Mouse (Mus musculus) heart, embryonic 12.5 days (tissue): ENCODE data around the gene Hspg2. TPM values are rescaled to one million over a fixed set of nuclear protein-coding genes. Genes with fewer than 3 reads are reported as not detected.
"Not testable (repeated sequence)": the region's sequence is repeated elsewhere in the genome, so short reads cannot be mapped to it uniquely, and the experiment has no call there.

Experiments
- ATAC-seq: fragments of 200-750 bp; cut with Nextera tagmentation; 2 replicates; pipeline ENCODE4 v1.8.0; 2017; ENCODE audit warnings: moderate TSS enrichment, moderate library complexity; ENCODE audit not compliant: insufficient number of reproducible peaks, low FRiP score
- H3K27ac ChIP-seq: fragments of 300-500 bp; sonication (generic); 2 replicates; pipeline ENCODE4 v1.5.1; 2016; ENCODE audit warnings: mild to moderate bottlenecking, moderate library complexity; ENCODE audit not compliant: poor library complexity, severe bottlenecking
- H3K27me3 ChIP-seq: fragments of 300-500 bp; sonication (generic); replicated peaks from 2 replicates; pipeline ENCODE4 v1.6.1; 2016; ENCODE audit warnings: mild to moderate bottlenecking, moderate library complexity
- H3K36me3 ChIP-seq: fragments of 300-500 bp; sonication (generic); 2 replicates; pipeline ENCODE4 v1.6.1; 2016; ENCODE audit warnings: mild to moderate bottlenecking, moderate library complexity
- H3K4me1 ChIP-seq: fragments of 300-500 bp; sonication (generic); replicated peaks from 2 replicates; pipeline ENCODE4 v1.6.1; 2016; ENCODE audit warnings: mild to moderate bottlenecking
- H3K4me2 ChIP-seq: fragments of 300-500 bp; sonication (generic); 2 replicates; pipeline ENCODE4 v1.6.1; 2016; ENCODE audit warnings: mild to moderate bottlenecking, moderate library complexity
- H3K4me3 ChIP-seq: fragments of 300-500 bp; sonication (generic); 2 replicates; pipeline ENCODE4 v1.5.1; 2016; ENCODE audit warnings: mild to moderate bottlenecking
- H3K9ac ChIP-seq: fragments of 300-500 bp; sonication (generic); 2 replicates; pipeline ENCODE4 v1.6.1; 2016; ENCODE audit warnings: mild to moderate bottlenecking, moderate library complexity
- H3K9me3 ChIP-seq: fragments of 300-500 bp; sonication (generic); replicated peaks from 2 replicates; pipeline ENCODE4 v1.6.1; 2016; ENCODE audit warnings: mild to moderate bottlenecking, moderate library complexity
- WGBS: fragments of 180-500 bp; shearing (Covaris S2); methylation state at CpG from one replicate; pipeline ENCODE4 v1.1.7; 2016; 5-methylcytosine and 5-hydroxymethylcytosine counted together
- polyA plus RNA-seq: library from polyadenylated mRNA; unstranded; fragments of >200 nt; fragmentation: Nextera tagmentation; extraction: Ambion mirVana; gene quantifications from 2 replicates; pipeline ENCODE4 v1.2.1, GENCODE M21; 2016

The Hspg2 gene
- polyA plus RNA-seq, 1 experiment from 2014 or later, result 51.8 TPM

DNA sequence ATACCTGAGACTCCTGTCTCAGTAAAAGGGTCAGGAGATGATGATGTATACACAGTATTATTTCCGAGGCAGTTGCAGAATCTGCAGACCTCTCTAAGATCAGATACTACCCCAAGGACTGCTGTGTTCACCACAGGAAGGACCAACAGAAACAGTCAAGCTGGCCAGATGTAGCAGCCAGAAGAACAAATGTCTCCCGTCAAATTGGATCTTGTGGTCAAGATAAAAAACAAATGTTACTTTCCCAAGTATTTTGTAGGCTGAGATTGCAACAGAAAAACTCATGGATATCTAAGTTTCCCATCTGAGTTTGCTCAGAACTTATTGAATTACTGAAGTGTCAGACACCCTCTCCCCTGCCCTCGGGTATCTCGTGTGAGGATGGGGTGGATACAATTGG lies 111.2 kb downstream of the Hspg2 start:
- H3K4me1 ChIP-seq, result 0 out of 2 replicates have a peak, but pooled peaks cover 5% of the 10 kb centered on the region
- no peaks in the 10 kb centered on the region for H3K9me3 ChIP-seq
- no peak overlapping the region for H3K27ac ChIP-seq
- peaks cover 22% of the 10 kb centered on the region for H3K27me3 ChIP-seq
- no peak overlapping the region for H3K4me3 ChIP-seq
- WGBS, result 32% methylated on average over 4 of the region's 4 CpGs
- H3K9ac ChIP-seq, result no peak overlapping the region
- ATAC-seq, result no peak
- H3K4me2 ChIP-seq, result no peak overlapping the region
- no peaks in the 10 kb centered on the region for H3K36me3 ChIP-seq

DNA sequence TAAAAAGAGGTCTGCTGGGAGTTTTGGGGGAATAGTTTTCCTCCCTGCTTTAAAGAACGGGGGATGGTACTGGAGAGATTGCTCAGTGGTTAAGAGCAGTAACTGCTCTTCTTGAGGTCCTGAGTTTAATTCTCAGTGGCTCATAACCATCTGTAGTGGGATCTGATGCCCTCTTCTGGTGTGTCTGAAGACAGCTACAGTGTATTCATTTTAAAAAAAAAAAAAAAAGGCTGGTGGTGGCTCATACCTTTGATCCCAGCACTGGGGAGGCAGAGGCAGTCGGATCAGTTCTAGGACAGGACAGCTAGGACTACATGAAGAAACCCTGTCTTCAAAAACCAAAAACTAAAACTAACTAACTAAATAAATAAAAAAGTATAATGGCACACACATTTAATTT lies 111.7 kb downstream of the Hspg2 start:
- no peak overlapping the region for H3K4me2 ChIP-seq
- no peak overlapping the region for H3K27ac ChIP-seq
- H3K4me1 ChIP-seq, result 0 out of 2 replicates have a peak, but pooled peaks cover 5% of the 10 kb centered on the region
- WGBS, result 62% methylated on average over 2 of the region's 2 CpGs
- no peaks in the 10 kb centered on the region for H3K9me3 ChIP-seq
- no peak overlapping the region for H3K9ac ChIP-seq
- no peaks in the 10 kb centered on the region for H3K36me3 ChIP-seq
- H3K4me3 ChIP-seq, result no peak overlapping the region
- no peak for ATAC-seq
- H3K27me3 ChIP-seq, result peaks cover 22% of the 10 kb centered on the region

DNA sequence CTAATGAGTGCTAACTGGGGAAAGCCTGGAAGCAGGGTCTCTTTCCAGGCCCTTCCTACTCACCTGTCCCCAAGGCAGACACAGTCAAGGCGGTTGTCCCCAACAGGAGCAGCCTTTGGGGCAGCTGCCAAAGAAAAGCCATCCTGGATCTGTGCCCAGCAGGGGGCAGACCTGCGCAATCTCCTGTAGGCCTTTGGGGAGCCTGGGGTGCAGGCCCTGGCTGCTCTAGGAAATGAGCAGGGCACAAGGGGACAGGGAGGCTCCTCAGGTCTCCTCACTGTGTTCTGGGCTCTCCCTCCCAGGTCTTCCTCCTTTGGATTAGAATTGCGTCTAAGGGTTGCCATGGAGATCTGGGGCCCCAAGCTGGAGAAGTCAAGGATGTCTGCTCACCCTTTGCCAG lies 113.2 kb downstream of the Hspg2 start:
- Histone ChIP-seq H3K9me3 (no peaks in the 10 kb centered on the region), H3K4me3 (no peak overlapping the region), H3K36me3 (no peaks in the 10 kb centered on the region), H3K27me3 (peaks cover 25% of the 10 kb centered on the region), H3K4me2 (no peak overlapping the region), H3K9ac (no peak overlapping the region), H3K4me1 (0 out of 2 replicates have a peak, but pooled peaks cover 5% of the 10 kb centered on the region), H3K27ac (no peak overlapping the region)
- no peak; the same call in 1 of the 2 replicates for ATAC-seq
- 38% methylated on average over 3 of the region's 3 CpGs for WGBS

DNA sequence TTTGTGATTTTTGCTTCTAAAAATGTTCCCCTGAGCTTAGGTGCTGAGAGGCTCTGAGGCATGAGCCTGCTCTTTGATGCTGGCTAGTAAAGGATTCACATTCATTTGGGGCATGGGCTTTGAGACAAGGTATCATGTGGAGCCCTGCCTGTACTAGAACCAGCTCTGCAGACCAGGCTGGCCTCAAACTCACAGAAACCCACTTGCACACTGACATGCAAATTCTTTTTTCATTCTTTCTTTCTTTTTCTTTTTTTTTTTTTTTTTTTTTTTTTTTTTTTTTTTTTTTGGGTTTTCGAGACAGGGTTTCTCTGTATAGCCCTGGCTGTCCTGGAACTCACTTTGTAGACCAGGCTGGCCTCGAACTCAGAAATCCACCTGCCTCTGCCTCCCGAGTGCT lies 120.5 kb downstream of the Hspg2 start:
- not testable (repeated sequence) for H3K9ac ChIP-seq, H3K9me3 ChIP-seq, H3K4me2 ChIP-seq, ATAC-seq, H3K36me3 ChIP-seq, H3K27ac ChIP-seq, H3K4me1 ChIP-seq, H3K4me3 ChIP-seq
- H3K27me3 ChIP-seq, result peaks cover 11% of the 10 kb centered on the region
- WGBS, result 78% methylated on average over 2 of the region's 3 CpGs

DNA sequence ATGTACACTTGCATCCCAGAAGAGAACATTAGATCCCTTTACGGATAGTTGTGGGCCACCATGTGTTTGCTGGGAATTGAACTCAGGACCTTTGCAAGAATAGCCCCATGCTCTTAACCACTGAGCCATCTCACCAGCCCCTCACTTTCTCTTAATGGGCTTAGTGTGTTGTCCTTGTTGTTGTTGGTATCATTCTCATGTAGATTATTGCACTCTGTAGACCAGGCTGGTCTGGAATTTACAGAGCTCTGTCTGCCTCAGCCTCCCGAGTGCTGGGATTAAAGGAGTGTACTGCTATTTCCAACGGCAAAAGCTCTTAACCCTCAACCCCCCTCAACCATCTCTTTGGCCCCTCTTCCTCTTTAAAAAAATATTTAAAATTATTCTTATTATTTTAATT lies 121.0 kb downstream of the Hspg2 start:
- Histone ChIP-seq H3K9ac (no peak overlapping the region), H3K36me3 (no peaks in the 10 kb centered on the region), H3K4me3 (no peak overlapping the region), H3K4me2 (no peak overlapping the region), H3K4me1 (no peaks in the 10 kb centered on the region), H3K27me3 (peaks cover 11% of the 10 kb centered on the region), H3K9me3 (no peaks in the 10 kb centered on the region), H3K27ac (no peak overlapping the region)
- 79% methylated on average over 3 of the region's 3 CpGs for WGBS
- no peak for ATAC-seq

DNA sequence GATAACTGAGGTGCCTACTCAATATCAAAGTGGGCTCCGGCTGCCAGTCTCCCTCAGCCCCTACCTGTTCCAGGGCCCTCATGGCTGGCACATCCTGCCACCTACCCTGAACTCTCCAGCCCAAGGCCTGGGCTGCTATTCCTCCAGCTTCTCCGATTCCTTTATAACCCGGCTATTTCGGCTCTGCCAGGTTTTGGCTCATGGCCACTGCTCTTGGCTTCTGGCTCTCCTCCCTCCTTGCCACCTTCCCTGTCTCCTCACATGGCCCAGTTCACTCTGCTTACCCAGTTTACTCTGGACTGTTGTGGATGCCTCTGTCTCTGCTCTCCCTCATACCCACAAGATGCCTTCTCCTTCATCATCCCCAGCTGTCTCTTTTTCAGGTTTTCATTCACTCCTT lies 122.4 kb downstream of the Hspg2 start:
- ATAC-seq, result no peak
- no peak overlapping the region for H3K9ac ChIP-seq
- H3K27ac ChIP-seq, result no peak overlapping the region
- H3K4me2 ChIP-seq, result no peak overlapping the region
- no peak overlapping the region for H3K4me3 ChIP-seq
- peaks cover 11% of the 10 kb centered on the region for H3K27me3 ChIP-seq
- H3K4me1 ChIP-seq, result peaks cover 12% of the 10 kb centered on the region
- no peaks in the 10 kb centered on the region for H3K9me3 ChIP-seq
- WGBS, result 88% methylated on average over 4 of the region's 4 CpGs
- no peaks in the 10 kb centered on the region for H3K36me3 ChIP-seq

DNA sequence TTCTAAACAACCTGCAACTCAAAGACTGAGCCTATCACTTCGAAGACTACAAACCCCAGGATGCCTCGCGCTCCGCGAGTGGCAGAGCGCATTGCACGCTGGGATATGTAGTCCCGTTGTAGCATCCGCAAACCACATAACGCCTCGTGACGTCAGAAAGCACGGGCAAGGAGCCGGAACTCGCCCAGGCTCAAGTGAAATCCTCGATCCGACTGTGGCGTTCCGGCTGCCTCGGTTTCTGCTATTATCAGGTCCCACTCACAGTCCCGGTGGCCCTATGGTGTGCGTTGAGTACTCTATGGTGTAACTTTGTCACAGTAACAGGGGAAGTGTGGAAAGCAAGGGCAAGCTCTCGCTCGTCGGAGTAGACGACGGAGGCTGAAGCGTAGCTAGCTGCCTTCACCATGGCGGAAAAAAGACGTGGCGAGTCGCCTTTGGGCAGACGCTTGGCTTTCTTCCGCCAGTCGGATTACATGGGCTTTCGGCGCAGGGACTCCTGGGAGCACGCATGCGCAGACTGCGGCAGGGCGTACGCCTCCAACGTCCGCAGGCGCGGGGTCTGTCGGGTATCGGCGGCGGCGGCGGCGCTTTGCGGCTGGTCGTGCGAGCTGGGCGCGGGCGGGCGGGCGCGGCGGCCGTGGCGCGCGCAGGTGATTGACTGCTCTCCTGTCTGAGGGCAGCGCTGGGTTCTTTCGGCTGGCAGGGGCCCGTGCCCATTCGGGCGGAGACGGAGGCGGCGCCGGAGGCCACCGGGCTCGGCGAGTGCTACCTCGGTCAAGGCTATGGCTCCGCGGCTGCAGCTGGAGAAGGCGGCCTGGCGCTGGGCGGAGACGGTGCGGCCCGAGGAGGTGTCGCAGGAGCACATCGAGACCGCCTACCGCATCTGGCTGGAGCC lies 125.3 kb downstream of the Hspg2 start, which contains the start of gene Usp48:
Gene Usp48 (plus strand): TSS at position 155 of the 895 bp plus-strand sequence.
- Histone ChIP-seq H3K4me2 (peak within 1 kb of the TSS; percentile 92), H3K27ac (peak within 1 kb of the TSS; percentile 99), H3K27me3 (no peaks in the 10 kb centered on the region), H3K9me3 (no peaks in the 10 kb centered on the region), H3K4me1 (peaks cover 37% of the 10 kb centered on the region), H3K36me3 (0 out of 2 replicates have a peak, but pooled peaks cover 3% of the 10 kb centered on the region), H3K4me3 (peak within 1 kb of the TSS; percentile 85), H3K9ac (peak within 1 kb of the TSS; percentile 96)
- WGBS, result under 1% methylated on average over 92 of the region's 92 CpGs
- ATAC-seq, result peak; percentile 93

DNA sequence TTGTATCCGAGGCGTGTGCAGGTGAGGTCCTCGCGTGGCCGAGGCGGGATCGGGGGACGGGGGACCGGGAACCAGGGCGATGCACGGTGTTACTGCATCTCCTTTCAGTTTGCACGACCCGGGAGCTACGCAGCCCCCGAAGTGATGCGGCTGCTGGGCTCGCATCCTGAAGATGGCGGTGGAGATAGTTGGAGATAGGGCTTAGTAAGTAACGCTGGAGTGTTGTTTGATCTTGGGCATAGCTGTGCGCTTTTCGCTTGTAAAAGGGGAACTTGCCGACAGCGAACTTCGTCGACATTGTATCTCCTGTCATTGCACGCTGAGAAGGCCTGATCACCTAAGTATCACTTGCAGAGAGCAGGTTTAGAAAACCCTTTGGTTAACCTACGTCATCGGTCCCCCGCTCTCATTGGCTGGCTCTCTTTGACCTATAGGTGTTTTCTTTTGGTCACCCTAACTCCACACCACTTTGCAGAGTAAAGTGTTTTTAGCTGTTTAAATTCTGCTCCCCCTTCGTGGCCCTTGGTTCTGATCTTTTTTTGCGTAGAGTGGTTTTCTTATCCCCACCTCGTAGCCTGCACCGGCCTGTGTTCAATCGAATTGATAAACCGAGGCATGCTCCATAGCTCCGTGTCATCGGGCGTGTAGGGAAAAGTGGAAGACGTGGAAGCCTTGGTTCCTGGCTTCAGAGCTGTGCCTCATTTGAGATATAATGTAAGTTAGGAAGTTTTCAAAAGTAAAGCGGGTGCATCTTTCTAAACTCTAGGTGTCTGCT lies 126.1 kb downstream of the Hspg2 start:
- H3K9ac ChIP-seq, result peak overlapping the region; percentile 96
- no peaks in the 10 kb centered on the region for H3K9me3 ChIP-seq
- 3% methylated on average over 40 of the region's 40 CpGs for WGBS
- peak overlapping the region; percentile 92 for H3K4me2 ChIP-seq
- 0 out of 2 replicates have a peak, but pooled peaks cover 3% of the 10 kb centered on the region for H3K36me3 ChIP-seq
- peak overlapping the region; percentile 85 for H3K4me3 ChIP-seq
- ATAC-seq, result no peak
- no peaks in the 10 kb centered on the region for H3K27me3 ChIP-seq
- H3K27ac ChIP-seq, result peak overlapping the region; percentile 99
- H3K4me1 ChIP-seq, result peaks cover 45% of the 10 kb centered on the region

DNA sequence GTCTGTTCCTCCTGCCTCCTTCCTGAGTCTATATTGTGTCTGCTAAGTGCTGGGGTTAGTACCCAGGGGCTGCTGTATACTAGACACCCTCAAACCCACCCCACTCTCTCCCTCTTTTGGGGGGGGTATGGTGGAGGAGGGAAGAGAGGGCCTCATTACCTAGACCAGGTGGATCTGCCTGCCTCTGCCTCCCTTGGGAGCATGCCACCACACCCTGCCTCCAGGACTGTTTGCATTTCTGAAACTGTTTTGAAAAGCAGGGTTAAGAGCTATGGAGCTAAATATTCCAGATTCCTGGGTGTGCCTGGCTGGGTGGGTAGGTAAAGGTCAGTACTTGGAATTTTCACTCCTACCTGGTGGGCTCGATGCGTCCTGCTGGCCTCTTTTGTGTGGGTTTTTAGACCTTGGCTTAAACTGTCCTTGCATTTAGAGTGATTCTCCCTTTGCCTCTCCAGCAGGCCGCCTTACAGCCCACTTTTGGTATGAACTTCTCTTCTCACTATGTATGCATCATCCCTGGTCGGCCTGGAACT lies 128.6 kb downstream of the Hspg2 start:
- Histone ChIP-seq H3K27me3 (no peaks in the 10 kb centered on the region), H3K4me2 (no peak overlapping the region), H3K36me3 (0 out of 2 replicates have a peak, but pooled peaks cover 3% of the 10 kb centered on the region), H3K4me3 (no peak overlapping the region), H3K27ac (no peak overlapping the region), H3K9me3 (no peaks in the 10 kb centered on the region), H3K9ac (peak overlapping the region; percentile 45; the same call in 1 of the 2 replicates), H3K4me1 (peaks cover 62% of the 10 kb centered on the region)
- no peak for ATAC-seq
- WGBS, result 95% methylated on average over 4 of the region's 4 CpGs

DNA sequence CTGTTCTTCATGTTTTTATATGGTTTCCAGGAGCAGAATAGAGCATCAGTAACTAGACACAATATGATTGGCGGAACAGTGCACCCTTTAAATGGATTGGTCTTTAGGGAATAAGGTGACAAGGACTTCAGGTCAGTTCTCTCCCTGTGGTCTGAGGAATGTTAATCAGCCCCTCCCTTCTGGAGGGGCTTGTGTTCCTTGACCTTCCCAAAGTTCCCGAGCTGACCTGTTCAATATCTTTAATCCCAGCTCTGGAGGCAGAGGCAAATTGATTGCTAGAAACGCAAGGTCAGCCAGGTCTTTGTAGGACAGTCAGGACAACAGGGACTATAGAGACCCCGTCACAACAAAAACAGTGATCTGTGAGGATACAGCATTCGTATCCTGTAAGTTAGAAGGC lies 130.0 kb downstream of the Hspg2 start:
- Histone ChIP-seq H3K9me3 (no peaks in the 10 kb centered on the region), H3K36me3 (0 out of 2 replicates have a peak, but pooled peaks cover 3% of the 10 kb centered on the region), H3K4me3 (no peak overlapping the region), H3K9ac (no peak overlapping the region), H3K4me2 (no peak overlapping the region), H3K27ac (no peak overlapping the region), H3K4me1 (peaks cover 76% of the 10 kb centered on the region), H3K27me3 (no peaks in the 10 kb centered on the region)
- 78% methylated on average over 5 of the region's 5 CpGs for WGBS
- ATAC-seq, result no peak
